17 mouse cellular contexts compared by ENCODE assay signal in genomic region chr6:82759241-82759640, GRCm38 (mm10).
"Had no signal": no experiment of that assay in that cellular context is flagged by ENCODE, and none has a peak within 500 bp of the region (broad histone marks: within the 10 kb centered on the region; RNA-seq: fewer than 3 reads in every experiment).

No protein-coding gene starts in this region.

- H3K36me3 ChIP-seq: midbrain, embryonic 15.5 days; neural tube, embryonic 12.5 days; neural tube, embryonic 15.5 days; stomach, embryonic 15.5 days had no signal

- H3K4me2 ChIP-seq: liver, embryonic 13.5 days; lung, embryonic 14.5 days; midbrain, embryonic 12.5 days; midbrain, embryonic 15.5 days; neural tube, embryonic 12.5 days; neural tube, embryonic 15.5 days; stomach, embryonic 15.5 days had no signal

- H3K9me3 ChIP-seq: liver, embryonic 13.5 days; midbrain, embryonic 12.5 days; midbrain, embryonic 15.5 days; neural tube, embryonic 12.5 days; neural tube, embryonic 15.5 days; stomach, embryonic 15.5 days had no signal

- H3K27me3 ChIP-seq: liver, embryonic 13.5 days; midbrain, embryonic 12.5 days; midbrain, embryonic 15.5 days; neural tube, embryonic 12.5 days; neural tube, embryonic 15.5 days; stomach, embryonic 15.5 days had no signal

- H3K9ac ChIP-seq: liver, embryonic 13.5 days; lung, embryonic 14.5 days; midbrain, embryonic 12.5 days; midbrain, embryonic 15.5 days; neural tube, embryonic 12.5 days; neural tube, embryonic 15.5 days; stomach, embryonic 15.5 days had no signal

- DNase-seq: kidney, postnatal 25 days; layer of hippocampus, adult 9-11 months; liver, embryonic 13.5 days; lung, embryonic 14.5 days; right cerebral cortex, adult 18-20 months; right cerebral cortex, postnatal 14 days; right cerebral cortex, postnatal 4 days; thymus, postnatal 25 days had no signal

- H3K4me1 ChIP-seq: midbrain, embryonic 12.5 days; midbrain, embryonic 15.5 days; neural tube, embryonic 15.5 days had no signal

- H3K27ac ChIP-seq: kidney, postnatal 0 days; layer of hippocampus, adult 2 months; liver, embryonic 13.5 days; macrophage; midbrain, embryonic 12.5 days; midbrain, embryonic 15.5 days; neural tube, embryonic 12.5 days; neural tube, embryonic 15.5 days; stomach, embryonic 15.5 days had no signal

- H3K4me3 ChIP-seq: layer of hippocampus, adult 2 months; liver, embryonic 13.5 days; midbrain, embryonic 12.5 days; midbrain, embryonic 15.5 days; neural tube, embryonic 12.5 days; neural tube, embryonic 15.5 days; stomach, embryonic 15.5 days had no signal

- ATAC-seq: lung, postnatal 0 days; midbrain, embryonic 15.5 days had no signal
